Mouse (Mus musculus) hindbrain, embryonic 16.5 days (tissue): ENCODE results near the gene Capns1. TPM values are rescaled to one million over a fixed set of nuclear protein-coding genes. Genes with fewer than 3 reads are reported as not detected.
A peak's percentile ranks its signal among the peaks of the same experiment; 100 is the strongest.

Experiments used
- ATAC-seq: fragments of 200-750 bp; cut with Nextera tagmentation; 2 replicates; pipeline ENCODE4 v1.8.0; 2017; ENCODE audit warnings: moderate TSS enrichment, moderate library complexity
- H3K27ac ChIP-seq: fragments of 300-500 bp; sonication (generic); 2 replicates; pipeline ENCODE4 v1.5.1; 2014; ENCODE audit warnings: low read depth, mild to moderate bottlenecking, control low read depth, low read length, moderate library complexity
- H3K27me3 ChIP-seq: fragments of 300-500 bp; sonication (generic); replicated peaks from 2 replicates; pipeline ENCODE4 v1.6.1; 2014; ENCODE audit warnings: low read length; ENCODE audit not compliant: control insufficient read depth, insufficient read depth
- H3K36me3 ChIP-seq: fragments of 300-500 bp; sonication (generic); 2 replicates; pipeline ENCODE4 v1.6.1; 2014; ENCODE audit warnings: mild to moderate bottlenecking, low read length, moderate library complexity, mixed read lengths; ENCODE audit not compliant: control insufficient read depth, insufficient read depth
- H3K4me1 ChIP-seq: fragments of 300-500 bp; sonication (generic); 2 replicates; pipeline ENCODE4 v1.6.1; 2014; ENCODE audit warnings: low read depth, low read length; ENCODE audit not compliant: control insufficient read depth, insufficient read depth
- H3K4me2 ChIP-seq: fragments of 300-500 bp; sonication (generic); 2 replicates; pipeline ENCODE4 v1.6.1; 2014; ENCODE audit warnings: mild to moderate bottlenecking, low read length, control low read depth, moderate library complexity
- H3K4me3 ChIP-seq: fragments of 300-500 bp; sonication (generic); 2 replicates; pipeline ENCODE4 v1.5.1; 2014; ENCODE audit warnings: mild to moderate bottlenecking, low read length, control low read depth, moderate library complexity
- H3K9ac ChIP-seq: fragments of 300-500 bp; sonication (generic); 2 replicates; pipeline ENCODE4 v1.6.1; 2014; ENCODE audit warnings: low read depth, mild to moderate bottlenecking, control low read depth, low read length, moderate library complexity
- H3K9me3 ChIP-seq: fragments of 300-500 bp; sonication (generic); 2 replicates; pipeline ENCODE4 v1.6.1; 2014; ENCODE audit warnings: mild to moderate bottlenecking, low read length, moderate library complexity; ENCODE audit not compliant: control insufficient read depth
- WGBS: fragments of 180-500 bp; shearing (Covaris S2); extraction: QIAGEN DNeasy Blood & Tissue Kit; methylation state at CpG from one replicate; pipeline ENCODE4 v1.1.7; 2014; 5-methylcytosine and 5-hydroxymethylcytosine counted together
- polyA plus RNA-seq: library from polyadenylated mRNA; unstranded; fragments of >200 nt; fragmentation: Nextera tagmentation; extraction: Ambion mirVana; gene quantifications from 2 replicates; pipeline ENCODE4 v1.2.1, GENCODE M21; 2015

Gene Capns1
- polyA plus RNA-seq, 1 experiment from 2014 or later = 94.7 TPM

- ATAC-seq = no peak
- H3K4me3 ChIP-seq = no peak overlapping the region
- H3K4me2 ChIP-seq = no peak overlapping the region
- no peak overlapping the region for H3K27ac ChIP-seq
- no peaks in the 10 kb centered on the region for H3K27me3 ChIP-seq
- H3K4me1 ChIP-seq = peaks cover 22% of the 10 kb centered on the region
- H3K9me3 ChIP-seq = no peaks in the 10 kb centered on the region
- no peak overlapping the region for H3K9ac ChIP-seq
- H3K36me3 ChIP-seq = peaks cover 8% of the 10 kb centered on the region
- WGBS = 91% methylated on average over 6 of the region's 6 CpGs
These were observed 2.4 kb downstream of the Capns1 start for GRCm38 (mm10) chr7:30196171-30196570.

- ATAC-seq = no peak
- Histone ChIP-seq H3K27ac (no peak overlapping the region), H3K4me2 (peak overlapping the region; percentile 46), H3K9ac (no peak overlapping the region; the same call in 1 of the 2 replicates), H3K36me3 (peaks cover 11% of the 10 kb centered on the region), H3K4me1 (peaks cover 22% of the 10 kb centered on the region), H3K9me3 (no peaks in the 10 kb centered on the region), H3K27me3 (no peaks in the 10 kb centered on the region), H3K4me3 (no peak overlapping the region)
- WGBS = 78% methylated on average over 6 of the region's 6 CpGs
These were observed 3.1 kb downstream of the Capns1 start for GRCm38 (mm10) chr7:30195461-30195860.

GRCm38 (mm10) chr7:30194884-30195283, 3.7 kb downstream of the Capns1 start:
- no peaks in the 10 kb centered on the region for H3K27me3 ChIP-seq
- peaks cover 14% of the 10 kb centered on the region for H3K36me3 ChIP-seq
- no peaks in the 10 kb centered on the region for H3K9me3 ChIP-seq
- H3K9ac ChIP-seq = peak overlapping the region; percentile 89
- H3K4me2 ChIP-seq = peak overlapping the region; percentile 66
- WGBS = under 1% methylated on average over 28 of the region's 28 CpGs
- H3K27ac ChIP-seq = peak overlapping the region; percentile 89
- H3K4me1 ChIP-seq = peaks cover 22% of the 10 kb centered on the region
- peak overlapping the region; percentile 92 for H3K4me3 ChIP-seq
- peak; percentile 91 for ATAC-seq

GRCm38 (mm10) chr7:30194101-30194831, 4.3 kb downstream of the Capns1 start:
- H3K9ac ChIP-seq = peak overlapping the region; percentile 89
- H3K4me2 ChIP-seq = peak overlapping the region; percentile 66
- peak overlapping the region; percentile 89 for H3K27ac ChIP-seq
- peak; percentile 22 for ATAC-seq
- H3K9me3 ChIP-seq = no peaks in the 10 kb centered on the region
- WGBS = under 1% methylated on average over 26 of the region's 26 CpGs
- peaks cover 22% of the 10 kb centered on the region for H3K4me1 ChIP-seq
- H3K27me3 ChIP-seq = no peaks in the 10 kb centered on the region
- H3K36me3 ChIP-seq = peaks cover 14% of the 10 kb centered on the region
- peak overlapping the region; percentile 92 for H3K4me3 ChIP-seq

GRCm38 (mm10) chr7:30193581-30194100, 5.0 kb downstream of the Capns1 start:
- 1% methylated on average over 22 of the region's 26 CpGs for WGBS
- H3K4me3 ChIP-seq = peak overlapping the region; percentile 92
- peak overlapping the region; percentile 66 for H3K4me2 ChIP-seq
- peak overlapping the region; percentile 89 for H3K9ac ChIP-seq
- H3K4me1 ChIP-seq = peaks cover 20% of the 10 kb centered on the region
- H3K27me3 ChIP-seq = no peaks in the 10 kb centered on the region
- H3K27ac ChIP-seq = peak overlapping the region; percentile 89
- H3K36me3 ChIP-seq = peaks cover 21% of the 10 kb centered on the region
- peak; percentile 75 for ATAC-seq
- no peaks in the 10 kb centered on the region for H3K9me3 ChIP-seq

GRCm38 (mm10) chr7:30193013-30193412, 5.6 kb downstream of the Capns1 start:
- Histone ChIP-seq H3K9ac (peak overlapping the region; percentile 89), H3K4me2 (peak overlapping the region; percentile 66), H3K27me3 (no peaks in the 10 kb centered on the region), H3K36me3 (peaks cover 24% of the 10 kb centered on the region), H3K9me3 (no peaks in the 10 kb centered on the region), H3K27ac (peak overlapping the region; percentile 89; the same call in 1 of the 2 replicates), H3K4me3 (peak overlapping the region; percentile 92), H3K4me1 (peaks cover 16% of the 10 kb centered on the region)
- WGBS = 24% methylated on average over 9 of the region's 9 CpGs
- ATAC-seq = no peak

GRCm38 (mm10) chr7:30192088-30192487, 6.5 kb downstream of the Capns1 start:
- Histone ChIP-seq H3K27ac (no peak overlapping the region), H3K4me3 (no peak overlapping the region), H3K4me1 (peaks cover 16% of the 10 kb centered on the region), H3K36me3 (peaks cover 26% of the 10 kb centered on the region), H3K4me2 (no peak overlapping the region), H3K27me3 (no peaks in the 10 kb centered on the region), H3K9me3 (no peaks in the 10 kb centered on the region), H3K9ac (no peak overlapping the region)
- WGBS = 89% methylated on average over 12 of the region's 12 CpGs
- no peak for ATAC-seq

- no peak overlapping the region for H3K4me2 ChIP-seq
These were observed 9.5 kb downstream of the Capns1 start for GRCm38 (mm10) chr7:30189116-30189491.

GRCm38 (mm10) chr7:30188344-30189115, 10.1 kb downstream of the Capns1 start:
- Histone ChIP-seq H3K9ac (no peak overlapping the region), H3K36me3 (peaks cover 36% of the 10 kb centered on the region), H3K4me3 (no peak overlapping the region), H3K27ac (no peak overlapping the region), H3K9me3 (no peaks in the 10 kb centered on the region), H3K4me1 (peaks cover 12% of the 10 kb centered on the region), H3K27me3 (no peaks in the 10 kb centered on the region), H3K4me2 (no peak overlapping the region)
- no peak for ATAC-seq
- 93% methylated on average over 12 of the region's 12 CpGs for WGBS

More at GRCm38 (mm10) chr7:30189116-30189491, 9.5 kb downstream of the Capns1 start:
- Histone ChIP-seq H3K36me3 (peaks cover 36% of the 10 kb centered on the region), H3K27ac (no peak overlapping the region), H3K4me3 (no peak overlapping the region), H3K9ac (no peak overlapping the region), H3K27me3 (no peaks in the 10 kb centered on the region), H3K9me3 (no peaks in the 10 kb centered on the region), H3K4me1 (peaks cover 13% of the 10 kb centered on the region)
- ATAC-seq = no peak
- WGBS = 84% methylated on average over 4 of the region's 4 CpGs
